Mouse (Mus musculus) ovary, postnatal 10 days (tissue): ENCODE measurements around the gene Apoe.

Experiments used
- DNase-seq: peaks from one replicate; pipeline ENCODE4 v3.0.0; 2022; ENCODE audit warnings: low spot score

The Apoe gene

GRCm38 (mm10) chr7:19698907-19699826 lies at the start of gene Apoe:
Gene Apoe (minus strand): TSS chr7:19699188.
- no peak for DNase-seq

GRCm38 (mm10) chr7:19747420-19748218 lies 48.6 kb upstream of the Apoe start:
- no peak for DNase-seq

GRCm38 (mm10) chr7:19746426-19747201 lies 47.6 kb upstream of the Apoe start:
- no peak for DNase-seq

GRCm38 (mm10) chr7:19745971-19746370 lies 47.0 kb upstream of the Apoe start:
- DNase-seq, result no peak

- no peak for DNase-seq
Observed at GRCm38 (mm10) chr7:19744590-19745385, 45.8 kb upstream of the Apoe start.

- no peak for DNase-seq
Observed at GRCm38 (mm10) chr7:19743791-19744190, 44.8 kb upstream of the Apoe start.

- DNase-seq, result no peak
Observed at GRCm38 (mm10) chr7:19742468-19742867, 43.5 kb upstream of the Apoe start.

- no peak for DNase-seq
Observed at GRCm38 (mm10) chr7:19741329-19742031, 42.5 kb upstream of the Apoe start.

GRCm38 (mm10) chr7:19740269-19740668 lies 41.3 kb upstream of the Apoe start:
- DNase-seq, result no peak

GRCm38 (mm10) chr7:19738771-19739170 lies 39.8 kb upstream of the Apoe start:
- no peak for DNase-seq

GRCm38 (mm10) chr7:19736389-19737057 lies 37.5 kb upstream of the Apoe start:
- DNase-seq, result no peak

GRCm38 (mm10) chr7:19734178-19734666 lies 35.2 kb upstream of the Apoe start:
- no peak for DNase-seq

GRCm38 (mm10) chr7:19726541-19726940 lies 27.6 kb upstream of the Apoe start:
- no peak for DNase-seq

GRCm38 (mm10) chr7:19724167-19724566 lies 25.2 kb upstream of the Apoe start:
- no peak for DNase-seq

GRCm38 (mm10) chr7:19722754-19723195 lies 23.8 kb upstream of the Apoe start:
- DNase-seq, result no peak

GRCm38 (mm10) chr7:19719200-19719599 lies 20.2 kb upstream of the Apoe start:
- DNase-seq, result no peak

- DNase-seq, result no peak
Observed at GRCm38 (mm10) chr7:19718297-19718952, 19.4 kb upstream of the Apoe start.

GRCm38 (mm10) chr7:19717346-19717745 lies 18.4 kb upstream of the Apoe start:
- DNase-seq, result no peak

GRCm38 (mm10) chr7:19716822-19717221 lies 17.8 kb upstream of the Apoe start:
- DNase-seq, result no peak
